Mouse (Mus musculus): ENCODE measurements at regions not wholly inside any gene's neighbourhood (a gene's known extent, or its start where the extent isn't known, plus 50 kb on each side); places are given as distances from the start of the nearest gene placed in this dataset.

- in situ Hi-C loops (cut with MboI; ENCODE audit: low sequenced_read_pairs in 2 of 2, unreplicated experiment in 2 of 2) = no loop called here
- Histone ChIP-seq H3K9me3 (ENCODE audit: control insufficient read depth, insufficient read depth, low read depth, low read length) (no peaks in the 10 kb centered on the region), H3K27ac (ENCODE audit: insufficient read depth, low read depth, low read length, poor library complexity, severe bottlenecking) (no peak overlapping the region), H3K36me3 (ENCODE audit: control insufficient read depth, insufficient read depth, low read length, poor library complexity, severe bottlenecking) (no peaks in the 10 kb centered on the region), H3K4me1 (ENCODE audit: control insufficient read depth in 2 of 2, insufficient read depth in 2 of 2, low read length in 2 of 2, poor library complexity in 1 of 2) (no peaks in the 10 kb centered on the region), H3K9ac (ENCODE audit: insufficient read depth, low read depth, low read length, poor library complexity, severe bottlenecking) (no peak overlapping the region), H3K4me3 (ENCODE audit: insufficient read depth in 1 of 2, low read depth in 1 of 2, low read length in 2 of 2, poor library complexity in 1 of 2, severe bottlenecking in 1 of 2) (no peak overlapping the region)
- DNase-seq (ENCODE audit: low read depth, low spot score) = no peak
- TF ChIP-seq ZNF384 (IDR thresholded peaks at IDR 0.05; ENCODE audit: low read depth, low read length) (no peak), MAFK (IDR thresholded peaks at IDR 0.05; ENCODE audit: insufficient read depth, low read depth, low read length) (no peak), CHD2 (IDR thresholded peaks at IDR 0.05; ENCODE audit: low read depth, low read length) (no peak), ZC3H11A (IDR thresholded peaks at IDR 0.05; ENCODE audit: borderline replicate concordance, low read depth, low read length) (no peak), HCFC1 (IDR thresholded peaks at IDR 0.05; ENCODE audit: borderline replicate concordance, insufficient read depth, low read length) (no peak)
These were observed 463.8 kb upstream of the Zeb2 start for GRCm38 (mm10) chr2:45580838-45581548.

GRCm38 (mm10) chr2:45572906-45573305 is 455.7 kb upstream of the Zeb2 start:
- Histone ChIP-seq H3K4me3 (ENCODE audit: insufficient read depth in 1 of 2, low read depth in 1 of 2, low read length in 2 of 2, poor library complexity in 1 of 2, severe bottlenecking in 1 of 2) (no peak overlapping the region), H3K36me3 (ENCODE audit: control insufficient read depth, insufficient read depth, low read length, poor library complexity, severe bottlenecking) (no peaks in the 10 kb centered on the region), H3K4me1 (ENCODE audit: control insufficient read depth in 2 of 2, insufficient read depth in 2 of 2, low read length in 2 of 2, poor library complexity in 1 of 2) (no peaks in the 10 kb centered on the region), H3K9ac (ENCODE audit: insufficient read depth, low read depth, low read length, poor library complexity, severe bottlenecking) (no peak overlapping the region), H3K9me3 (ENCODE audit: control insufficient read depth, insufficient read depth, low read depth, low read length) (no peaks in the 10 kb centered on the region), H3K27ac (ENCODE audit: insufficient read depth, low read depth, low read length, poor library complexity, severe bottlenecking) (no peak overlapping the region)
- in situ Hi-C loops (cut with MboI; ENCODE audit: low sequenced_read_pairs in 2 of 2, unreplicated experiment in 2 of 2) = no loop called here
- TF ChIP-seq ZC3H11A (IDR thresholded peaks at IDR 0.05; ENCODE audit: borderline replicate concordance, low read depth, low read length) (no peak), ZNF384 (IDR thresholded peaks at IDR 0.05; ENCODE audit: low read depth, low read length) (no peak), CHD2 (IDR thresholded peaks at IDR 0.05; ENCODE audit: low read depth, low read length) (no peak), MAFK (IDR thresholded peaks at IDR 0.05; ENCODE audit: insufficient read depth, low read depth, low read length) (no peak), HCFC1 (IDR thresholded peaks at IDR 0.05; ENCODE audit: borderline replicate concordance, insufficient read depth, low read length) (no peak)
- no peak for DNase-seq (ENCODE audit: low read depth, low spot score)

GRCm38 (mm10) chr2:45554707-45555106 is 437.5 kb upstream of the Zeb2 start:
- no peak for DNase-seq (ENCODE audit: low read depth, low spot score)
- Histone ChIP-seq H3K4me1 (ENCODE audit: control insufficient read depth in 2 of 2, insufficient read depth in 2 of 2, low read length in 2 of 2, poor library complexity in 1 of 2) (no peaks in the 10 kb centered on the region), H3K9me3 (ENCODE audit: control insufficient read depth, insufficient read depth, low read depth, low read length) (no peaks in the 10 kb centered on the region), H3K9ac (ENCODE audit: insufficient read depth, low read depth, low read length, poor library complexity, severe bottlenecking) (no peak overlapping the region), H3K27ac (ENCODE audit: insufficient read depth, low read depth, low read length, poor library complexity, severe bottlenecking) (no peak overlapping the region), H3K4me3 (ENCODE audit: insufficient read depth in 1 of 2, low read depth in 1 of 2, low read length in 2 of 2, poor library complexity in 1 of 2, severe bottlenecking in 1 of 2) (no peak overlapping the region), H3K36me3 (ENCODE audit: control insufficient read depth, insufficient read depth, low read length, poor library complexity, severe bottlenecking) (no peaks in the 10 kb centered on the region)
- in situ Hi-C loops (cut with MboI; ENCODE audit: low sequenced_read_pairs in 2 of 2, unreplicated experiment in 2 of 2) = no loop called here
- TF ChIP-seq CHD2 (IDR thresholded peaks at IDR 0.05; ENCODE audit: low read depth, low read length) (no peak), ZC3H11A (IDR thresholded peaks at IDR 0.05; ENCODE audit: borderline replicate concordance, low read depth, low read length) (no peak), ZNF384 (IDR thresholded peaks at IDR 0.05; ENCODE audit: low read depth, low read length) (no peak), HCFC1 (IDR thresholded peaks at IDR 0.05; ENCODE audit: borderline replicate concordance, insufficient read depth, low read length) (no peak), MAFK (IDR thresholded peaks at IDR 0.05; ENCODE audit: insufficient read depth, low read depth, low read length) (no peak)

- no peaks in the 10 kb centered on the region for H3K4me1 ChIP-seq (ENCODE audit: control insufficient read depth in 2 of 2, insufficient read depth in 2 of 2, low read length in 2 of 2, poor library complexity in 1 of 2)
- H3K27ac ChIP-seq (ENCODE audit: insufficient read depth, low read depth, low read length, poor library complexity, severe bottlenecking) = no peak overlapping the region
- in situ Hi-C loops (cut with MboI; ENCODE audit: low sequenced_read_pairs in 2 of 2, unreplicated experiment in 2 of 2) = no loop called here
- H3K4me3 ChIP-seq (ENCODE audit: insufficient read depth in 1 of 2, low read depth in 1 of 2, low read length in 2 of 2, poor library complexity in 1 of 2, severe bottlenecking in 1 of 2) = no peak overlapping the region
- DNase-seq (ENCODE audit: low read depth, low spot score) = no peak
- TF ChIP-seq CHD2 (IDR thresholded peaks at IDR 0.05; ENCODE audit: low read depth, low read length) (no peak), MAFK (IDR thresholded peaks at IDR 0.05; ENCODE audit: insufficient read depth, low read depth, low read length) (no peak), HCFC1 (IDR thresholded peaks at IDR 0.05; ENCODE audit: borderline replicate concordance, insufficient read depth, low read length) (no peak), ZC3H11A (IDR thresholded peaks at IDR 0.05; ENCODE audit: borderline replicate concordance, low read depth, low read length) (no peak), ZNF384 (IDR thresholded peaks at IDR 0.05; ENCODE audit: low read depth, low read length) (no peak)
- H3K9ac ChIP-seq (ENCODE audit: insufficient read depth, low read depth, low read length, poor library complexity, severe bottlenecking) = no peak overlapping the region
- no peaks in the 10 kb centered on the region for H3K9me3 ChIP-seq (ENCODE audit: control insufficient read depth, insufficient read depth, low read depth, low read length)
- no peaks in the 10 kb centered on the region for H3K36me3 ChIP-seq (ENCODE audit: control insufficient read depth, insufficient read depth, low read length, poor library complexity, severe bottlenecking)
These were observed 424.2 kb upstream of the Zeb2 start for GRCm38 (mm10) chr2:45541394-45541793.

Data from ES-E14 (cell line).